Mouse (Mus musculus): ENCODE results near the gene Tmco4.
A peak's percentile ranks its signal among the peaks of the same experiment; 100 is the strongest.

The Tmco4 gene

GRCm38 (mm10) chr4:138972827-138973718, at the start of gene Tmco4:
TSS of gene Tmco4 (plus strand) at chr4:138972888.
- DNase-seq (ENCODE audit: inconsistent age in 2 of 2, low spot score in 1 of 2): peak; percentile 84 to 95

GRCm38 (mm10) chr4:138925561-138925960, 47.1 kb upstream of the Tmco4 start:
- no peak for DNase-seq (ENCODE audit: inconsistent age in 2 of 2, low spot score in 1 of 2)

DNA sequence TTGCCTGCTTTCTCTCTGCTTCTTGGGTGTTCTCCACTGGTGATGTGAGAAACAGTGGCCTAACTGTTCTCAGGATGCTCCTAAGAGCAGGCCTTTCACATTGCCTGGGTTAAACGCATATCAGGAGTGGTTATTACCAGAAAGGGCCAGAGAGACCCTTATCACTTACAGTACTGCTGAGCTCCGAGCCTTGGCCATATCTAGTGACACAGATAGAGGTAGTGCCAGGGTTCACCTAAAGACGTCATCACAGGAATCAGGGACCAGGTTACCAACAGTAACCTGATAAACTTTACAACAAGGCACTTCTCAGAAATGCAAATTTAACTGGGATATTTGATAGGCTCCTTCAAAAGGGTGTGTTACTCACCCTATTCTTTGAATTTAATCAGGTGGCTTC, 38.8 kb upstream of the Tmco4 start:
- DNase-seq (ENCODE audit: inconsistent age in 2 of 2, low spot score in 1 of 2): no peak

GRCm38 (mm10) chr4:138934456-138935145, 38.1 kb upstream of the Tmco4 start:
- no peak for DNase-seq (ENCODE audit: inconsistent age in 2 of 2, low spot score in 1 of 2)

DNA sequence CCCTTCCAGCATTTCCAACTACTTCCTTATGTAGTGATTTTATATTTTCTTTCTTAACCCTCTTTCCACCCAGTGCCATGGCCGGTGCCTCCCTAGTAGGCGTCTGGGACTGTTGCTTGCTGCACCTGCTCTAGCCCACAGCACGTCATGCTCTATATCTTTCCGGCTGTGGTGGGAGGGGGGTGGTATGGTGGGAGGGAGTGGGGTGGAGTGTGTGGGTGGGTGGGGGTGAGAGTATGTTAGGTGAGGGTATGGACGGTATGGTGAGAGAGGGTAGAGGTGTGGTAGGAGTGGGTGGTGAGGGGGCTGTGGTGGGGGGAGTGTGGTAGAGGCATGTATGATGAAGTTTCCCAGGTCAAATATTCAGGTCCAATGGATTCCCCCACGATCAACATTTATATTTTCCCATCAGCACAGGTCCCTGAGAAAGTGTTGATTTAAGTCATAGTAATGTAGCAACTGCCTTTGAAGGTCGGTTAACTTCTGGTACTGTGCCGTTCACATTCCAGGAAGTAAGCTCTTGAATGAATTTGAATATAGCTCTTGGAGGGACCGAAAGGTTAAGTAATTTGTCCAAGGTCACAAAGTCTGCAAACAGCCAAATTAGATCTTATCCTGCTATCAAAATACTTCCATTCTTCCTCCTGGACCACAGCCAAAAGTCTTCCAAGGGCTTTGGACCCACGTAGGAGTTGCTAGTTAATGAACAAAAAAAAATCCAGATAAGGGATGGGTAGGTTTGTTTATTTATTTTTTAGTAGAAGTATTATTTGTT, 34.0 kb upstream of the Tmco4 start:
- DNase-seq (ENCODE audit: inconsistent age in 2 of 2, low spot score in 1 of 2): peak in 1 of 2 experiments; percentile 54

DNA sequence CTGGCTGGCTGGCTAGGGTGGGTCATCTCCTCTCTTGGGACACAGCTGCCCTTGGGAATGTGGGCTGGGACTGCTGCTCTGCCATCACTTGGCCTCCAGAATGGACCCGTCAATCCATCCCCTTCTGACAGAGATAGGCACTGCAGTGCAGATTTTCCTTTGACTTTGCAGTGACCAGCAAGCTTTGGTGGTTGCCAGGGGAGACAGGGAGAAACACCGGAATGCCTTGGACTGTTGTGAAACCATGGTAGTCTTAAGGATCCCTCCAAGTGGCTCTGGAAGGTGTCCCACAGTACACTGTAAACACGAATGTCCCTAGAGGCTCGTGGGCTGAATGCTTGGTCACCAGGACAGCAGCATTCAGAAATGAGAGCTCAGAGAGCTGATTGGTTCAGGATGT, 33.2 kb upstream of the Tmco4 start:
- DNase-seq (ENCODE audit: inconsistent age in 2 of 2, low spot score in 1 of 2): no peak

- no peak for DNase-seq (ENCODE audit: inconsistent age in 2 of 2, low spot score in 1 of 2)
Observed at GRCm38 (mm10) chr4:138941401-138941800, 31.3 kb upstream of the Tmco4 start.

DNA sequence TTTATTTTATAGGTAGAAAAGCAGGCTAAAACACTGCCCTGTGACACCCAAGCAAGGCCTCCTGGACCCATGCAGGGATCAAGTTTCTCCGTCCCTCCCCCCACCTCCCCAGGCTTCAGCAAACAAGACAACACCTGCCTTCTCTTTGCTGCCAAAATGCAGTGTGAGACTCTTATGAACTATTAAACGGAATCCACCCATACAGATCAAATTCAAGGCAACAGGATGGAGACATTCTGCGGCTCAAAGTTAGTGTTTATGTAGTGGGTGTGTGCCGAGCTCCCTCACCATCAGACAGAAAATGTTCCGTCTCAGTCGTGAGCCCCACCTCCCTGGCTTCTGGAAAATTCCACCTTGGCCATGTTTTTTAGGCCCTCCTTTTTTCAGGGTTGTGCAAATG, 30.7 kb upstream of the Tmco4 start:
- DNase-seq (ENCODE audit: inconsistent age in 2 of 2, low spot score in 1 of 2): no peak

GRCm38 (mm10) chr4:138943730-138944129, 29.0 kb upstream of the Tmco4 start:
- DNase-seq (ENCODE audit: inconsistent age in 2 of 2, low spot score in 1 of 2): peak; percentile 77 to 91

DNA sequence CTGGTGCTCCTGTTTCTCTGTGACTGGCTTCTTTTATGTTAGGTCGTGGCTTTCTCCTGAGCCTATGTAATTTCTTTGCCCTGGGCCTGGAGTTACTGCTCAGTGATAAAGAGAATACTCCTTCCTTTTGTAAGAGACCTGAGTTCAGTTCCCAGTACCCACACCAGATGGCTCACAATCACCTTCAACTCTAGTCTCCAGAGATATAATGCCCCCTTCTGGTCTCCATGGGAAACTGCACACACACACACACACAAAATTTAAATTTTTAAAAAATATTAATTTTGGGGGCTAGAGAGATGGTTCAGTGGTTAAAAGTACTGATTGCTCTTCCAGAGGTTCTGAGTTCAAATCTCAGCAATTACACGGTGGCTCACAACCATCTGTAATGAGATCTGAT, 24.4 kb upstream of the Tmco4 start:
- DNase-seq (ENCODE audit: inconsistent age in 2 of 2, low spot score in 1 of 2): no peak

DNA sequence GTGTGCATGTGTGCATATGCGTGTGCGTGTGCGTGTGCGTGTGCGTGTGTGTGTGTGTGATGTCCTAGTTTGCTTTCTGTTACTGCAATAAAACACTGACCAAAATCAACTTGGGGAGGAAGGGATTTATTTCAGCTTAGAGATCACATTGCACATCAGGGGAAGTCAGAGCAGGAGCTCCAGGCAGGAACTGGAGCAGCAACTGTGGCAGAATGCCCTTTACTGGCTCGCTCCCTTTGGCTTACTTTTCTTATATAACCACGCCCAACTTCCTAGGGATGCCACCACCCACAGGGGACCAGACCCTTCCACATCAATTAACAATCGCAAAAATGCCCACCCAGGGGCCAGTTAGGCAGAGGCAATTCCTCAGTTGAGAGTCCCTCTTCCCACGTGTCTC, 14.1 kb upstream of the Tmco4 start:
- no peak for DNase-seq (ENCODE audit: inconsistent age in 2 of 2, low spot score in 1 of 2)

DNA sequence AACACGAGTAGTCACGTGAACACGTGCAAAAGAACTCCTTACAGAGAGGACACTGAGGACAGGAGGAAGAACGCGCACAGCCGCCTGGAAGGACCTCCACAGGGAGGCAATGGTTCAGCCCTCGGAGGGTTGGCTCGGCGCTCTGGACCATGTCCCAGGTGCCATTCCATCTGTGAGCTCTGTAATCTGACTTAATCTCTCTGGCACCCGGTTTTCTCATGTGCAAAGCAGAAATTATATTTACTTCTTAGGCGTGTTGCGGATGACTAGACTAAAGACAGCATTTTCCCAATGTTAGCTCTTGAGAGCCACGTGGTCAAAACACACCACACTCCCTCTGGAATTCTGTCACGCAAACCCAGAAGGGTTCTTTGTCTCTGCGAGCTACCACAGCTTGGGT, 13.6 kb upstream of the Tmco4 start:
- no peak for DNase-seq (ENCODE audit: inconsistent age in 2 of 2, low spot score in 1 of 2)

DNA sequence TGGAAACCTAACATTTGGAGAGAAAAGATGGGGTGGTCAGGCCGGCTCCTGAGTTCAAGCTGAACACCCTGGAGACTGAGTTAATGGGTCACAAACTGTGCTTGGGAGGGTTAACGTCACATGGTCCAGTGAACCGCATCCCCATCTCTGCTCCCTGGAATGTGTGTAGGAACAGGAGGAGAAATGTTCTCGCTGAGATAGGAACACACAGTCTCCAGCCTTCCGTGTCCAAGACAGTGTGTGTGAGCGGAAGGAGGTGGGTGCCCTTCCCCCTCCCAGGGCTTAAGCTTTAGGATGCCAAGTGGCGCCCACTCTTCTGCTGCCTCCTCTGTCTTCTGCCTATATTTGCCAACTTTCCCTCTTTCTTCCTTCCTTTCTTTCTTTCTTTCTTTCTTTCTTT, 12.8 kb upstream of the Tmco4 start:
- DNase-seq (ENCODE audit: inconsistent age in 2 of 2, low spot score in 1 of 2): no peak

GRCm38 (mm10) chr4:138962719-138963118, 10.0 kb upstream of the Tmco4 start:
- no peak for DNase-seq (ENCODE audit: inconsistent age in 2 of 2, low spot score in 1 of 2)

- DNase-seq (ENCODE audit: inconsistent age in 2 of 2, low spot score in 1 of 2): no peak
Observed at GRCm38 (mm10) chr4:138965871-138966270, 6.8 kb upstream of the Tmco4 start.

- DNase-seq (ENCODE audit: inconsistent age in 2 of 2, low spot score in 1 of 2): no peak
Observed at GRCm38 (mm10) chr4:138966866-138967265, 5.8 kb upstream of the Tmco4 start, which contains the start of gene Rnf186. TSS of gene Rnf186 (plus strand) at chr4:138967112.

DNA sequence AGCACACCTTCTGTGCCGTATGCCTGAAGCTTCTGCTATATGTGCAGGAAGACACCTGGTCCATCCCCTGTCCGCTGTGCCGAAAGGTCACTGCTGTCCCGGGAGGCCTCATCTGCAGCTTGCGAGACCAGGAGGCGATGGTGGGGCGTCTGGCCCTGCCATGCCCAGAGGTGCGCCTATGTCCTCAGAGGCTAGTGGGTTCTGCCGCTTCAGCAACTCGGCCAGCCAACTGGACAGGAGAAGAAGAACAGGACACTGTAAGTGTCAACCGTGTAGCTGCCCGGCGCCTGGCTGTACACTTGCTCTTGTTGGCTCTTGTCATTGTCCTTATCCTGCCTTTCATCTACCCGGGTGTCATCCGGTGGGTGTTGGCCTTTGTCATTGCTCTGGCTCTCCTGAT, 5.2 kb upstream of the Tmco4 start:
- DNase-seq (ENCODE audit: inconsistent age in 2 of 2, low spot score in 1 of 2): no peak

- DNase-seq (ENCODE audit: inconsistent age in 2 of 2, low spot score in 1 of 2): peak in 1 of 2 experiments; percentile 66
Observed at GRCm38 (mm10) chr4:138968772-138969556, 3.7 kb upstream of the Tmco4 start.

DNA sequence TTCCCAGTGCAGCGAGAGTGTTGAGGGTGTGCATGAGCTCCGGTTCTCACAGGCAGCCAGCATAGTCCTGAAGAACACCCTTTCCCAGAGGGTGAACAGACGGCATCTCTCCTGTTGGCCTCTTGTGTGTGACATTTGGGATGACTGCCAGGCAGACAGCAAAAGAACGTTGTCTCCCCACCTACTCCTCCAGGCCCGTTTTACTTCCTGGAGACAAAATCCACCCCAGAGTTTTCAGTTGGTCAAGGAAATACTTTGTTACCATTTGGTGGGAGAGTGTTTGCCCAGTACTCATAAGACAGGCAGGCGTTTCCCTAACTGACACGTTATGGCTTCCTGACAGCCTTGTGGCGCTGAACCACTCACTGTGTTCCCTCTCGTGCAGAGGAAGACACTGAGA, 3.0 kb upstream of the Tmco4 start:
- no peak for DNase-seq (ENCODE audit: inconsistent age in 2 of 2, low spot score in 1 of 2)

DNA sequence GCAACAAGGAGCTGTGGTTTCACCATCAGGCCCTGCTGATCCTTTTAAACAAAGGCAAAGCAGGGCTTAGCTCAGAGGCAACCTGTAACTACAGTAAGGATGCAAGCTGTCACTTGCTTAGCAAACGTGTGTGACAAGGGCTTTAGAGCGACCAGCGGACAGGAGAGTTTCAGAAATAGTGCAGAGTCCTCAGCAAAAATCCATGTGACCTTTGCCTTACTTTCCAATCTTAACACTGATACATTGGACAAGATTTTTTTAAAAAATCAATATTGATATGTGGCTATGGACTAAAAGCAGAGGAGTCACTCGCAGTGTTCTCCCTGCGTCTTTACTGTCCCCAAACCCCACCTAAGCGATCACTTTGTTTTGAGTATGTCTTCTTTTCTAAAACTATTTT, 1.3 kb upstream of the Tmco4 start:
- DNase-seq (ENCODE audit: inconsistent age in 2 of 2, low spot score in 1 of 2): no peak

Measured in adrenal gland, adult (tissue).